Mouse (Mus musculus): ENCODE results near the gene Cramp1l. TPM values are rescaled to one million over a fixed set of nuclear protein-coding genes. Genes with fewer than 3 reads are reported as not detected.

The Cramp1l gene
- polyA plus RNA-seq, 2 experiments = 3.2 to 7.9 TPM

DNA sequence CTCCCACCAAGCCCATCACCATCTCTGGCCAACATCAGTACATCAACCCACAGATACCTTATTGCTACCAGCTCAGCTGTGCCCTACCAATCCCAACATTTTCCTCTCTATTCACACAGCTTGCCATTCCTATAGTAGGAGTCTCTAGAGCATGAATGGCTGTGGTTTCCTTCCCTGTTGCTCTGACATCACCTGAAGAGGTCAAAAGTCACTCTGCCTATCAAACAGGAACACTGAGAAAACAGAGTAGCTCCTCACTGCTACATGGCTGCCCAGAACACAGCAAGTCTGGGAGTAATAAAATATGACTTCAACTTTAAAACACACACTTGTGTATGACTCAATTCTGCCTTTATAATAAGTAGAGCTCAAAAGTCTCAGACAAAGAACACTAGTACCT lies 8.1 kb downstream of the Cramp1l start:
- Histone ChIP-seq H3K27me3 (ENCODE audit: control insufficient read depth, insufficient read depth, low read length) (no peaks in the 10 kb centered on the region), H3K4me1 (replicated peaks; ENCODE audit: control insufficient read depth in 2 of 2, insufficient read depth in 2 of 2, low read length in 1 of 2) (no peaks in the 10 kb centered on the region), H3K27ac (no peak overlapping the region), H3K9me3 (ENCODE audit: control insufficient read depth, low read length) (no peaks in the 10 kb centered on the region), H3K4me2 (ENCODE audit: low read depth) (no peak overlapping the region), H3K36me3 (replicated peaks; ENCODE audit: control insufficient read depth, insufficient read depth, low read depth) (peaks cover 72% of the 10 kb centered on the region), H3K9ac (replicated peaks) (no peak overlapping the region), H3K4me3 (ENCODE audit: insufficient read depth in 1 of 2, low read depth in 2 of 2, low read length in 2 of 2) (no peak overlapping the region)
- TF ChIP-seq EP300 (IDR thresholded peaks at IDR 0.05; ENCODE audit: low read depth) (no peak), CTCF (IDR thresholded peaks at IDR 0.05; ENCODE audit: low read depth) (no peak)
- DNase-seq (ENCODE audit: low read depth in 3 of 3, low spot score in 3 of 3) = no peak
- no peak for ATAC-seq (ENCODE audit: insufficient read depth)

DNA sequence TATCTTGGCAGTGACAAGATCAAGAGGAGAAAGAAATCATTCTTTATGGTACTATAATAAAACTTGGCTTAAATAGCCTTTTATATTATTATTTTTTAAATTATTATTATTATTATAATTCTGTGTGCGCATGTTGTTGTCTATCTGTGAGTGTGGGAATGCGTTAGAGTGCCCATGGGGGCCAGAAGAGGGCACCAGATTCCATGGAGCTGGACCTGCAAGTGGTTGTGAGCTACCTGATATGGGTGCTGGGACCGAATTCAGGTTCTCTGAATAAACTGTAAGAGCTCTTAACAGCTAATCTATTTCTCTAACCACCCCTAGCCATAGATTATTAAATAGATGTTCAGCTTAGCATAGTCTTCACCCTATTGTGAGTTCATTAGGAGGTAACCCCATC lies 10.5 kb downstream of the Cramp1l start:
- no peak for DNase-seq (ENCODE audit: low read depth in 3 of 3, low spot score in 3 of 3)

DNA sequence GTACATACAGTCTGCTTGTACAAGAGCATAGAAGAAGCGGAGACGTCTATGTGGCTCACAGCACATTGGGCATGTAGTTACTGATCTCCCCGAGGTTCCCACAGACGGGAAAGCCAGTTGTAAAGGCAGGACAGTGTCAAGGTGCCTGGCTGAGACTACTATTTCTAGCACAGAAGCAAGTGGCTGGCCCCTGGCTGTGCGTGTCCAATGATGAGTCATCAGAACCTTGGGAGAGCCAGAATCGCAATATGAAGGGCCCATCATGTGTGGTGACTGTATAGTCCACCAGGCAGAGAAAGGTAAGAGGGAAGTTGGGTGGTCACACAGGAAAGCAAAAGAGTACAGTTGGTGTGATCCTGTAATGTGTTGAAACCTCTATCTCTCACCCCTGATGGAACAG lies 20.9 kb downstream of the Cramp1l start:
- no peak for TF ChIP-seq EP300 (IDR thresholded peaks at IDR 0.05; ENCODE audit: low read depth)
- no peak for TF ChIP-seq CTCF (IDR thresholded peaks at IDR 0.05; ENCODE audit: low read depth)
- WGBS (ENCODE audit: insufficient replicate concordance) = 94% methylated on average over 6 of the region's 6 CpGs

More for the DNA sequence above, 10.5 kb downstream of the Cramp1l start:
- ATAC-seq (ENCODE audit: insufficient read depth) = no peak
- Histone ChIP-seq H3K27ac (no peak overlapping the region), H3K9me3 (ENCODE audit: control insufficient read depth, low read length) (no peaks in the 10 kb centered on the region), H3K4me3 (ENCODE audit: insufficient read depth in 1 of 2, low read depth in 2 of 2, low read length in 2 of 2) (no peak overlapping the region), H3K4me2 (ENCODE audit: low read depth) (no peak overlapping the region), H3K9ac (replicated peaks) (no peak overlapping the region), H3K36me3 (replicated peaks; ENCODE audit: control insufficient read depth, insufficient read depth, low read depth) (peaks cover 63% of the 10 kb centered on the region), H3K27me3 (ENCODE audit: control insufficient read depth, insufficient read depth, low read length) (no peaks in the 10 kb centered on the region), H3K4me1 (replicated peaks; ENCODE audit: control insufficient read depth in 2 of 2, insufficient read depth in 2 of 2, low read length in 1 of 2) (no peaks in the 10 kb centered on the region)
- TF ChIP-seq EP300 (IDR thresholded peaks at IDR 0.05; ENCODE audit: low read depth) (no peak), CTCF (IDR thresholded peaks at IDR 0.05; ENCODE audit: low read depth) (peak; percentile 42)
- WGBS (ENCODE audit: insufficient replicate concordance) = 92% methylated on average over 3 of the region's 3 CpGs

DNA sequence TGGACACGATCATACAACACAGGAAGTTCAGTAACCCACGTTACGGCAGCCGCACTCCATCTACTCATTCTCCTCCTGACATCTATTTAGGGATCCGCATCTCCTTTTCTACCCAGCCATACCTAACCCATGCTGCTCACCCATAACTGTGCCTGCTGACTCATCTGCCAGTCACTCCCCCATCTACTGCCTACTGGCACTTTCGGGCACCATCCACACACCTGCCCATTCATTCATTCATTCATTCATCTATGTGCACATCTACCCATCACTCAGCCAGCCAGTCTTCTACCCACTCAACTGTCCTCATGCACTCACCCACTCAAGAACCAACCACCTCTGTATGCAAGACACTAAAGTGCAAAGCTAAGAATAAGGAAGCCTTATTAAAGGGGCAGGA lies 28.4 kb downstream of the Cramp1l start:
- 91% methylated on average over 6 of the region's 6 CpGs for WGBS (ENCODE audit: insufficient replicate concordance)
- Histone ChIP-seq H3K4me3 (ENCODE audit: insufficient read depth in 1 of 2, low read depth in 2 of 2, low read length in 2 of 2) (no peak overlapping the region), H3K4me2 (ENCODE audit: low read depth) (no peak overlapping the region), H3K9me3 (ENCODE audit: control insufficient read depth, low read length) (no peaks in the 10 kb centered on the region), H3K9ac (replicated peaks) (no peak overlapping the region), H3K4me1 (replicated peaks; ENCODE audit: control insufficient read depth in 2 of 2, insufficient read depth in 2 of 2, low read length in 1 of 2) (no peaks in the 10 kb centered on the region), H3K27ac (no peak overlapping the region), H3K36me3 (replicated peaks; ENCODE audit: control insufficient read depth, insufficient read depth, low read depth) (peaks cover 92% of the 10 kb centered on the region), H3K27me3 (ENCODE audit: control insufficient read depth, insufficient read depth, low read length) (no peaks in the 10 kb centered on the region)
- DNase-seq (ENCODE audit: low read depth in 3 of 3, low spot score in 3 of 3) (no peak), ATAC-seq (ENCODE audit: insufficient read depth) (no peak)
- no peak for TF ChIP-seq CTCF (IDR thresholded peaks at IDR 0.05; ENCODE audit: low read depth)
- no peak for TF ChIP-seq EP300 (IDR thresholded peaks at IDR 0.05; ENCODE audit: low read depth)

More for the DNA sequence above, 20.9 kb downstream of the Cramp1l start:
- Histone ChIP-seq H3K4me1 (replicated peaks; ENCODE audit: control insufficient read depth in 2 of 2, insufficient read depth in 2 of 2, low read length in 1 of 2) (no peaks in the 10 kb centered on the region), H3K27me3 (ENCODE audit: control insufficient read depth, insufficient read depth, low read length) (no peaks in the 10 kb centered on the region), H3K27ac (no peak overlapping the region), H3K36me3 (replicated peaks; ENCODE audit: control insufficient read depth, insufficient read depth, low read depth) (peaks cover 86% of the 10 kb centered on the region), H3K9ac (replicated peaks) (no peak overlapping the region), H3K4me3 (ENCODE audit: insufficient read depth in 1 of 2, low read depth in 2 of 2, low read length in 2 of 2) (no peak overlapping the region), H3K9me3 (ENCODE audit: control insufficient read depth, low read length) (no peaks in the 10 kb centered on the region), H3K4me2 (ENCODE audit: low read depth) (no peak overlapping the region)
- DNase-seq (ENCODE audit: low read depth in 3 of 3, low spot score in 3 of 3) (no peak), ATAC-seq (ENCODE audit: insufficient read depth) (no peak)

DNA sequence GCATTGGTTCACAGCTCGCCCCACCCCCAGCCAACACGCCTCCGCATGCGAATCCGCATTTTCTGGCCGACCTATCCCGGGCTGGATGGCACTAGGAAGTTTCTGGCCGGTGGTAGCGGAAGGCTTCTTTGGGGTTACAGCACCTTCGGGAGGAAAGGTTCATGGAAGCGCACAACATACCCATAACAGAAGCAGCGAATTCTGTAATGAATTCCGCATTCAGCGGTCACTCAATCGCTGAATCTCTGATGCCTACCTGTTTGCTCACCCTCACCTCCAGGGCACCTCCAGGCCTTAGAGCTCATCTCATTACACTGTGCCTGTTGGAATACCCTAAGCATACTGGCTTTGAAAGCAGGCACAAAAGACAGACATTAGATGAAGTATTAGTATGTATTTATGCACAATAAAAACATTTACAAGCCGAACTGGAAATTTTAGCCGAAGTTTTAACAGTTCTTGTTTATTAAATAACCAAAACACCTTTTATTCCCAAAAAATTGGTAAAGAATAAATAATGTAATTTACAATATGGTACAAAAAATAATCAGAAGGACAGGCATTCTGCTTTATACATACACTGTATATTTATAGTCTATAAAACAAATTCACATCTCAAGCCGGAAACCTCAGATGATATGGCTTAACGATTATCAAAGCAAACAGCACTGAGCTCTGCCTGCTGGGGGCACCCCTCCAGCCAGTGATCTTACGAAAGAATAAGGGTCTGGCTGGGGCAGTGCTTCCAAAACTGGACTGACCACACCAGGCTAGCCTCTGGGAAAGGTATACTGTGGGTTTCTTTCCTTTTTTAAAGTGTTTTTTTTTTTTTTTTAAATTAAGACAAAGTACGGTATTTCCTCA lies 54.5 kb downstream of the Cramp1l start:
- Histone ChIP-seq H3K9ac (replicated peaks) (peak overlapping the region; percentile 21), H3K4me2 (ENCODE audit: low read depth) (peak overlapping the region; percentile 67), H3K27ac (no peak overlapping the region), H3K4me3 (ENCODE audit: insufficient read depth in 1 of 2, low read depth in 2 of 2, low read length in 2 of 2) (peak overlapping the region; percentile 54 to 61), H3K27me3 (ENCODE audit: control insufficient read depth, insufficient read depth, low read length) (no peaks in the 10 kb centered on the region), H3K36me3 (replicated peaks; ENCODE audit: control insufficient read depth, insufficient read depth, low read depth) (peaks cover 44% of the 10 kb centered on the region), H3K9me3 (ENCODE audit: control insufficient read depth, low read length) (no peaks in the 10 kb centered on the region), H3K4me1 (replicated peaks; ENCODE audit: control insufficient read depth in 2 of 2, insufficient read depth in 2 of 2, low read length in 1 of 2) (peaks cover 0 to 6% of the 10 kb centered on the region in 2 experiments; a peak in 3 of 4 replicates)
- ATAC-seq (ENCODE audit: insufficient read depth) (peak; percentile 27), DNase-seq (ENCODE audit: low read depth in 3 of 3, low spot score in 3 of 3) (no peak)
- TF ChIP-seq EP300 (IDR thresholded peaks at IDR 0.05; ENCODE audit: low read depth) (no peak), CTCF (IDR thresholded peaks at IDR 0.05; ENCODE audit: low read depth) (0 out of 2 replicates have a peak, but pooled peaks have one; percentile 16)
- WGBS (ENCODE audit: insufficient replicate concordance) = 10% methylated on average over 21 of the region's 21 CpGs

Data from liver, embryonic 14.5 days (tissue).